Mouse (Mus musculus) inflammation-experienced regulatory T-cells, adult 16 weeks (primary cell): ENCODE data around the gene Idh3a. TPM values are rescaled to one million over a fixed set of nuclear protein-coding genes. Genes with fewer than 3 reads are reported as not detected.

Experiments used
- polyA plus RNA-seq: library from polyadenylated mRNA; unstranded; fragments of 100-300 nt; shearing (Covaris generic); gene quantifications from one replicate; pipeline ENCODE4 v1.2.1, GENCODE M21; 2017

The Idh3a gene
- 116 TPM for polyA plus RNA-seq

DNA sequence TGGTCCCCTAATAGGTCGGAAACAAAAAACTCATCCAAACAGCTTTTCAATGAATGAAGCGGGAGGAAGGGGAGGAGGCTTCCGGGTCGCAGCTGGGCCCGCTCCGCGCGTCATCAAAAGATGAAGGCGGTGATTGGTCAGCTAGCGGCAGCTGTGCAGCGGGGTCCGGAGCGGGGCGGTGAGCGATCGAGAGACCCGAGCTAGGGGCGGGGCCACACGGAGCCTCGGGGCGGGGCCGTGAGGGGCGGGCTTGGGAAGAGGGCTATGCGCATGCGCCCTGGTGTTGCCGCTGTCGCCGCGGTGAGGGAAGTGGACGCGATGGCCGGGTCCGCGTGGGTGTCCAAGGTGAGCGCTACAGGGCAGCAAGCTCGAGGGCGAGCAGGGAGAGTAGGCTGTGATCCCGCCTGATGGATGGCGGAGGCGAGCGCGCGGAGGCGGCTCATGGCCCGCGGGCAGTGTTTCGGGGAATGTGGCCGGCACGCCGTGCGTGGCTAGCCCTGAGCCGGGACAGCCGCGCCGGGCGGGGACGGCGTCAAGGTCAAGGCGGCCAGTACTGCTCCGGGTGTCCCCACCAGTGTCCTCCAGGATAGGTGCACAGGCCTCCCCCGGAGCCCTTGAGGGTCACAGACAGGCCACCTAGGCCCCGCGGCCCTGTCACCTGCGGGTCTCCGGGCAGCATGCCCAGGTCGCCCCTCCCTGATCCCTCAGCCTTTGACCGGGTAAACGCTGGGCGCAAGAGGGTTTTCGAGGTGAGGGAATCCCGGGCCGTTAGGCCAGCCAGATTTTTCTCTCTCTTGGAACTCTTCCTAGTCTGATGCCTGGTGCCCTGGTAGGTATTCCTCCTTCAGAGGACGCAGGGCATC is at the start of gene Idh3a:
Idh3a (plus strand) TSS at position 136 of the 863 bp plus-strand sequence.

DNA sequence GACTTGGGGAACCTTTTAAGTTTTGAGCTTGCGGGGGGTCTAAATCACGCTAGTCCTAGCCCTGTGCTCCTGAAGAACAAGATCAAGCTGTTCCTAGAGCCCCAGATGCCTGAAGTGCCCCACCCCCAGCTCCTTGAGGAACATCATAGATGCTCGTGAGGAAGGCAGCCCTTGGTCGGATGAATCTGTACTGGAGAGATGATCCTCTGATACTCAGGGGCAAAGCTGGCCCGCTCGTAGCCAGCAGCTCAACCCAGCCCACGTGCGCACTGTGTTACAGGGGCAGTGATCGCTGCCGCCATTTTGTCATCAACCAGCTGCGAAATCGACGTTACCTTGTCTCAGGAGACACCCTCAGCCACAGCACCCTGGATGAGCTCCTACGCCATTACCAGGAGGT is 47.5 kb upstream of the Idh3a start, which contains the start of gene Sh2d7:
Sh2d7 (plus strand) TSS at position 301 of the 400 bp plus-strand sequence.

DNA sequence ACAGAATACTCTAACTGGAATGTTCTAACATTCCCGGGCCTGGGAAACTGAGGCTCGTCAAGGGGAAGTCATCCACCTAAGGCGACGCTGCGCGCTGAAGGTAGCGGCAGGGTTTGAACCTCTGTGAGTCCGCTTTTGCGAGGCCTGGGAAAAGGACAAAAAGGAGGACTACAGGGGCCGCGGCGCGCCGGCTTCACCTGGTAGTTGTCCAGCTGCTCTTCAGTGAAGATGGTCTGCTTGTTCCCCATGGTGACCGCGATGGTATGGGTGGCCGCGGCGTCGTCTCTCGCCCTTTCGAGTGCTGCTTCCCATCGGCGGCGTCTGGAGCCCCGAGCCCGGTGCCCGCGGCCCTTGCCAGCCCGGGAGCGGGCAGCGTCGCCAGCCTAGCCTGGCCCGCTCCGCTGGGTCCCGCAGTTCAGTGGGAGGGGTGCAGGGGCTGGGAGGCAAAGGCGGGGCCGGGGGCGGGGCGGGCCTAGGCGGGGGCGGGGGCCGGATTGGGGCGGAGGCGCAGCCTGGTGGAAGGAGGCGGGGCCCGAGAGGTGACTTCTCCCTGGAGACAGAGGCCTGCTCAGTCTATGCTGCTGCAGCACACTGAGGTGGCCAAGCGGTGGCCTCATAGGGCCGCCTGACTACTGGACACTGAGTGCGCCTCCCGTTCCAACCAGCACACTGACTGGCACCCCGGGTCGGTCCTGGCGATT is 26.2 kb upstream of the Idh3a start, which contains the start of gene Cib2:
Cib2 (minus strand) TSS at position 448 of the 701 bp plus-strand sequence.

Other genes starting within 250 kb of the Idh3a start
- gene Dmxl2, start 84.7 kb upstream of the Idh3a start, polyA plus RNA-seq: not detected
- not detected for gene Sh2d7, start 47.4 kb upstream of the Idh3a start, polyA plus RNA-seq
- gene Cib2, start 26.1 kb upstream of the Idh3a start, polyA plus RNA-seq: 1.2 TPM
- 52.7 TPM for gene Acsbg1, start 75.5 kb downstream of the Idh3a start, polyA plus RNA-seq
- 9.4 TPM for gene Dnaja4, start 112.5 kb downstream of the Idh3a start, polyA plus RNA-seq
- gene Wdr61, start 148.2 kb downstream of the Idh3a start, polyA plus RNA-seq: 104 TPM
- not detected for gene Crabp1, start 178.4 kb downstream of the Idh3a start, polyA plus RNA-seq